Mouse (Mus musculus) kidney, postnatal 36 days (tissue): ENCODE results near the gene Stim1.
"Not testable (repeated sequence)": the region's sequence is repeated elsewhere in the genome, so short reads cannot be mapped to it uniquely, and the experiment has no call there.

Experiments used
- DNase-seq, 2 experiments: peaks; one replicate each; pipeline ENCODE4 v3.0.0; 2021 to 2022; ENCODE audit warnings: mixed read lengths in 2 of 2

Stim1 gene

DNA sequence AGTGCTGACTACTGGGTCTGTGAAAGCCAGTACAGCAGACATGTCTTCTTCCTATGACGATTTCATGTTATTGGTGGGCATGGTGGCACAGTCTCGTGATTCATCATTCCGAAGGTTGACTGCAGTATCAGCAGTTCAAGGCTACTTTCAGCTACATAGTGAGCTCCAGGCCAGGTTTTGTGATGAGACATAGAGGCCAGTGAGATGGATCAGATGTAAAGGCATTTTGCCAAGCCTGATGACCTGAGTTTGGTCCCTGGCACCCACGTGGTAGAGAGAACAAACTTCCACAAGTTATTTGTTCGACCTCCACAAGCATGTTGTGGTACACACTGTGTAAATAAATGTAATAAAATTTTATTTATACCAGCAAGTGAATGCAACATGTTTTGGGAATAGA is 102.9 kb downstream of the Stim1 start:
- no peak for DNase-seq

- no peak for DNase-seq
Measured at GRCm38 (mm10) chr7:102373382-102374072, 105.9 kb downstream of the Stim1 start.

DNA sequence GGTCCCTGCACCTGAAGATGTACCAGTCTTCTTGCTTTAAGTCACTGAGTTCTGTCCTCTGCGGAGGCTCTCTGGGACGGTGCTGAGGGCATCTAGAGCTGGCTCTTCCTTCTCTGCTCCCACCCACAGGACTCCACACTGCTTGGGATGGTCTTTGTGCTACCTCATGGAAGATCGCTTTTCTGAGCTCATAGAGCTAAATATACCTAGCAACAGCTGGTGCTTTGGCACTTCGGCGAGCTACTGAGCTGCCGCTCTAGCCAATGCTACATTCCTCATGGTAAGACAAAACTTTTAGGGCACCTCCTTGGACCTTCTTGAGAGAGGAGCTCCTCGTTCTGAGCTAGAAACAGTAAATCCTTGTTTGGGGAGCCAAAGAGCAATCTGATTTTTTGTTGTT is 115.6 kb downstream of the Stim1 start:
- DNase-seq = no peak

GRCm38 (mm10) chr7:102385973-102386372 is 118.4 kb downstream of the Stim1 start:
- DNase-seq = no peak

DNA sequence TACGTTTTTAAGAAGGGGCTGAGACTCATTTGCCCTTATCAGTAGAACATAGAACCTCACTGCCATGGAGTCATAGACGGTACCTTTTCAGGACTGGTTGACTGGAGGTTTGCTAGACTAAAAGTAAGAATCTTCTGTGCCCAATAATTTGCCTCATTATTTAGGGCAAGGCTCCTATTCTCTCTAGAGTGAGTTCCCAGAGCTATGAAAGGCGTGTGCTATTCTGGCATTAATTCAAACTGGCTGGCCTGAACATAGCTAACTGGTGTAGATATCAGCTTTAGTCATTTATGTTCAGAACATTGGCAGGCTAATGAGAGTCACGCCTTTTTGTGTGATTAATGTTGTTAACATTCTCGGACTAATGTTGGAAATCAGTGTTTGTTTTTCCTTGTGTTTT is 121.5 kb downstream of the Stim1 start:
- DNase-seq = no peak

DNA sequence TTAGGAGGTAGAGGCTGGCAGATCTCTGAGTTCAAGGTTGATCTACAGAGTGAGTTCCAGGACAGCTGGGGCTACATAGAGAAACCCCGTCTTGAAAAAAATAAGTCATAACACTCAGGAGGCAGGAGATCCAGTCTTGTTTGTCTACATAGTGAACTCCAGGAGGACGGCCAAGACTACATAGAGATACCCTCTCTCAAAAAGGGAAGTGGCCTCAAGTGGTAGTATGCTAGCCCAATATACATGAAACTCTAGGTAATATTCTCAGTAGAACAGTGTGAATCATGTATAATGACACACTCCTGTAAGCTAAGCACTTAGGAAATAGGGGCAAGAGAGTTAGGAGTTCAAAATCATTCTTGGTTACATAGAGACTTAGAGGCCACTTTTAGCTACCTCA is 126.3 kb downstream of the Stim1 start:
- no peak for DNase-seq

- no peak for DNase-seq
Measured at GRCm38 (mm10) chr7:102395894-102396293, 128.3 kb downstream of the Stim1 start.

DNA sequence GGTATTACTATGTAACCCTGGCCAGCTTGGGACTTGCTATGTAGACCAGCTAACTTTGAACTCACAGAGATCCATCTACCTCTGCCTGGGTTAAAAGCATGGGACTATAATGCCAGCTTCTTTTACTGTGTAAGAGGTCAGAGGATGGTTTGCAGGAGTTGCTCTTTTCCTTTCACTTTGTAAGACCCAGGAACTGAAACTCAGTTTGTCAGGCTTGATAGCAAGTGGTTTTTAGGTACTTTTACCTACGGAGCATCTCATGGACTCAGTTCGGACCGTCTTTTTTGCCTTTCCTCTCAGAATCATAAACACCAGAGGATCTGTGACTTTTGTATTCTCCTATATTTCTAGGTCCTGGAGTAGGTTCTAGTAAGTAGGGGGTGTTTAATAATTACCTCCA is 128.7 kb downstream of the Stim1 start:
- no peak for DNase-seq

DNA sequence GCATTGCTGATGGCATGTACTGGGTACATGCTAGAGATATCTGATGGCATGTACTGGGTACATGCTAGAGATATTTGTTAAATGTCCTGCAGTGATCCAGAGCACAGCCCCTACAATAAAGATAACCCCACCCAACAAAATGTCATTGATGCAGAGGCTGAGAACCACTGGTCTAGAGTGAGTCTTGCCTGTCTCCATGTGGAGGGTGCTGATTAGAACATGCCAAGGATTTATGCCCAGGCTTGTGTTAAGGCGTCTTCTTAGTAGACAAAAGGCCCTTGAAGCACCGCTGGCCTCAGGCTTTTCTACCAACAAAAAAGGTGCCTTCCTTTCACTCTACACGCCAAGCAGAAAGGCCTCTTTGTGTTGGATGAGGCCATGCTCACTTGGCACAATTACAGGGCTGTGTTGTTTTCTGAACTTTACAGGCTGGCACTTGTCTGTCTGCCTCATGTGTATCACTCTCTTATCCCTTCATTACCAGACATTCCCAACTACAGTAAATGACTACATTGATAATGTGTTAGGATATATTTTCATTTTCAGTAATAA is 131.7 kb downstream of the Stim1 start:
- DNase-seq = no peak

- DNase-seq = no peak
Measured at GRCm38 (mm10) chr7:102404118-102404517, 136.5 kb downstream of the Stim1 start.

DNA sequence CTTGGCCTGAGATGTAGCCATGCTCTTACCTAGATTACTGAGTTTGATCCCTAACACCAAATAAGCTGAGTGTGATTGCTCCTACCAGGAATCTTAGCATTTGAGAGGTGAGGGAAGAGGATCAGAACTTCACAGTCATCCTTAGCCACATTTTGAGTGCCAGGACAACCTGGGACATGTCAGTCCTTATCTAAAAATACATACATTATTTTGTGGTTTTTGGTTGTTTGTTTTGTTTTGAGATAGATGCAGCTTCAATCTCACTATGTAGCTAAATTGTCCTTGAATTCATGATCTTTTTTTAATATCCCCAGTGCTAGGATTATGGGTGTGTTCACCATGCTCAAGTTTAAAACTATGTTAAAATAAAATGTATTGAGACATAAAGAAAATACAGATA is 139.8 kb downstream of the Stim1 start:
- no peak for DNase-seq

- DNase-seq = not testable (repeated sequence)
Measured at GRCm38 (mm10) chr7:102415272-102415671, 147.7 kb downstream of the Stim1 start.

GRCm38 (mm10) chr7:102415841-102416240 is 148.2 kb downstream of the Stim1 start:
- no peak for DNase-seq

GRCm38 (mm10) chr7:102417398-102417797 is 149.8 kb downstream of the Stim1 start:
- peak; percentile 46 to 47 for DNase-seq

GRCm38 (mm10) chr7:102422036-102422435 is 154.4 kb downstream of the Stim1 start:
- no peak for DNase-seq

GRCm38 (mm10) chr7:102425933-102426685 is 158.5 kb downstream of the Stim1 start:
- peak in 1 of 2 experiments; percentile 4 for DNase-seq

- no peak for DNase-seq
Measured at GRCm38 (mm10) chr7:102434344-102434743, 166.7 kb downstream of the Stim1 start.

- DNase-seq = no peak
Measured at GRCm38 (mm10) chr7:102440822-102441656, 173.4 kb downstream of the Stim1 start.

- DNase-seq = peak; percentile 95 to 96
Measured at GRCm38 (mm10) chr7:102441657-102442391, 174.2 kb downstream of the Stim1 start, which contains the start of gene Rrm1. Gene Rrm1 (plus strand): TSS chr7:102441695.

DNA sequence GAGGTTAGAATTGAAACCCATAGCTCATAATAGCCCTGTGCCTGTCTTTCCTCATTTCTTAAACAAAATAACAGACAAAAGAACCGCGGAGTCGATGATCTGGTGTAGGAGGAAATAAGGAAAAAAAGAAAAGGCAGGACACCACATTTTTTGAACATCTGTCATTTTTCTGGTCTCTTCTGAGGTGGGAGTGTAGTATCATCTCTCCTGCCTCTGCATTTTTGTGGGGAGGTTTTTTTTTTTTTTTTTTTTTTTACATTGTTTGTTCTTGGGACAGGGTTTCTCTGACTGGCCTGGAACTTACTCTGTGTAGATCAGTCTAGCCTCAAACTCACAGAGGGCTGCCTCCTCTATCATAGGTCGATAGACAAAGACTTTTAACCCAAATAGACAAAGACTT is 174.8 kb downstream of the Stim1 start:
- DNase-seq = no peak

DNA sequence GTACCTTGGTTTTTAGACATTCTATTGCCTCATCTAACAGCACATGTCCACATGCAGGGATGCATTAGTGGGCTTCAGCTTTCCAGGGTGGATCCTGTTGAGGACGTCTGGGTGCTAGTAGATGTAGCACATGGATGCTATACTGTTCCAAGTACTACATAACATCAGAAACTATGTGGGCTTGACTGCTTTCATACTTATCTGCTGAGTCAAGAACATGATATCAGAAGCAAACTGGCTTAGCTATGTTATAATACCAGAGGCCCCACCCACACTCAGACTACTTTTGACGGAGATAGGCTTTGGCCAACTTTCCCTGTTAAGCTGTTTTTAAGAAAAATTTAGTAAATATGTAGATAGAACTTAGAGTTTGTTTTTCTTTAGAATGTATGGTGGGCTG is 176.7 kb downstream of the Stim1 start:
- no peak for DNase-seq

- no peak for DNase-seq
Measured at GRCm38 (mm10) chr7:102446438-102446837, 178.8 kb downstream of the Stim1 start.
